Mouse (Mus musculus): ENCODE results near the gene Fgfr2.

Fgfr2 gene

DNA sequence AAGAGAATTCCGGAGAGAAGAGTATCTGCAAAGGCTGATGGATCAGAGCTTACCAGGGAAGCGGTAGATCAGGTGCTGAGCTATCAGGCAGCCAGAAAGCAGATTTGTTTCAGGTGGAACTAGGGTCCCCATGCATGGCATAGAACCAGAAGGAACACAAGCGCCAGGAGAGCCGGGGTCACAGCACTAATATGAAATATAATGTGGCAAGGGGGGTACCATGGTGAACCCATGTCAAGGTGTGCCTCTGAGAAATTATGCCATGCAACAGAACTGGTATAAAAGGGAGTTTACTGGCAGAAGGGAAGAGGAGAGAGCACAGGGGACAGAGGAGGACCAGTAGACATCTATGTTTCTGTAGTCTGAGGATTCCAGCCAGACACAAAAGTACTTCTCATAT is 2188.5 kb downstream of the Fgfr2 start:
- DNase-seq (ENCODE audit: low read depth, low spot score) = no peak

DNA sequence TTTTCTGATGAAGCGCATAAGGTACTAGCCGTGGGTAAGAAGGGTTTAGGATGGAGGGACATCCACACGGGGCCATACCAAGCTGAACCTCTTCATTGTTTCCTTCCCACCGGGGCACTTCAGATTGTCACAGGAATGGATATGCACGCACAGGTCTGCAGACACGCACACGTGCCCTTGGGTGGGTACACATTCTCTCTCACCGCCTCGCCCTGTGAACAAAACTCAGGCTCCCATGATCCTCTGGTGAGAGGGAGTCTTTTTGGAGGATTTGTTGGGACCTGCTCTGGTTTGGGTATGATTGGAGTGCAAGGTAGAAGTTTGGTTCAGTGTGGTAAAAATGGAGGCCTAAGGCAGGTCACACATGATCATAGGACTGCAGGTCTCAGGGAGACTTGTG is 2190.2 kb downstream of the Fgfr2 start:
- no peak for DNase-seq (ENCODE audit: low read depth, low spot score)

DNA sequence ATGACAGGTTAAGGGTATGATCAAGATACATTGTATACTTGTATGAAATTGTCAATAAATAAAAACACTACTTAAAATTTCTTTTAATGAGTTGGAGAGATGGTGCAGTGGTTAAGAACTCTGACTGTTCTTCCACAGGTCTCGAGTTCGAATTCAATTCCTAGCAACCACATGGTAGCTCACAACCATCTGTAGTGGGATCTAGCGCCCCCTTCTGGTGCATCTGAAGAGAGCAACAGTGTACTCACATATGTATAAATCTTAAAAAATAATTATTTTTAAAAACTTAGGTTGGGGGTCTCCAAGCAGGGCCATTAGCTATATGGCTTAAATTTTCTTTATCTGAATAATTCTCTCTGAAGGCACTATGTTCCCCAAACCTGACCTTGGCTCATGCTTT is 2192.7 kb downstream of the Fgfr2 start:
- DNase-seq (ENCODE audit: low read depth, low spot score) = no peak

DNA sequence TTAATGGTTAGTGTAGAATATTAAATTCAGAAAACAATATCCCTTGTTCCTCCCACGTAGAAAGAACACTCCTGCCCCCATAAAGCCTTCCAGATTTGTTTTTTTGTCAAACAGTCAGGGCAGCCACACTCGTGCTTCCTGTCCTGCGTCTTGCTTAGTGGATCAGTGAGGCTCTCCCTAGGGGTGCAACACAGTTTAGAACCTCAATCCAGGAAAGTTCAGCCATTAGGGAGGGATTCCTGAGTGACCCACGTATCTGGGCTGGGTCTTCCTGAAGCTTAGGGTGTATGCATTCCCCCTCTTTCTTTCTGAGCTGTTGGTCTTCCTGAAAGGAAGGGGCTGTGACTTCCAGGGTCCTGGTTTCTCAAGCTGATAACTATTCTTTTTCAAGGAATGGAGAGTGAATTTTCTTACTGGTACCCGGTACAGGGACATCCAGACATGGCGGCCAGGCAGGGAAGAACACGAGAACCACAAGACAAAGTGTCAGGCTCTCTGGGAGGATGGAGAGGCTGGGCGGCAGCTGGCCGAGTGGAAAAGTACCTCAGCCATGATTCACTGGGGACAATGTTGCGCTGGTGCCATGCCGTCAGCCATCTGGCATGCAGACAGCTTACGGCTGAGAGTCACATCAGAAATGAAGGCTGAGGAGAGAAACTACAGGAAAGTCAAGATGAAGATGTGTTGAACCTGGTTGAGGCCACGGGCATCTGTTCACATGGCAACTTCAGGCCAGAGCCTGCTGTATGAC is 2200.0 kb downstream of the Fgfr2 start:
- DNase-seq (ENCODE audit: low read depth, low spot score) = no peak

DNA sequence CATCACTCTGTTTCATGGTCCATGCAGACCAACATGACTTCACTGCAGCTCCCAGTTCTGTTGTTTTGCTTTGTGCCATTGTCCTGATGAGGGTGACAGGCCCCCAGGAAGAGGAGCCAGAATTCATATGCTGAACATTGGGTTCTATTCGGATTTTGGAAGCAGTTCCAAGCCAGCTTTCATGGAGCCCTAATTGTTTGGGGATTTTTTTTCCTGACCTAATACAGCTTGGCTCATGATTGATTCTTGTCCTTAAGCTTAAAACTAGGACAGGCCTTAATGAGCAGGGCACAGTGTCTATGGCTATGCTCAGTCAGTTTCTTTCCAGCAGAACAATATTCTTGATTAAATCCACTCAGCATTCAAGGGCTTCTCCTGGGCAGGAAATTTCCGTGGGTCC is 2204.9 kb downstream of the Fgfr2 start:
- no peak for DNase-seq (ENCODE audit: low read depth, low spot score)

DNA sequence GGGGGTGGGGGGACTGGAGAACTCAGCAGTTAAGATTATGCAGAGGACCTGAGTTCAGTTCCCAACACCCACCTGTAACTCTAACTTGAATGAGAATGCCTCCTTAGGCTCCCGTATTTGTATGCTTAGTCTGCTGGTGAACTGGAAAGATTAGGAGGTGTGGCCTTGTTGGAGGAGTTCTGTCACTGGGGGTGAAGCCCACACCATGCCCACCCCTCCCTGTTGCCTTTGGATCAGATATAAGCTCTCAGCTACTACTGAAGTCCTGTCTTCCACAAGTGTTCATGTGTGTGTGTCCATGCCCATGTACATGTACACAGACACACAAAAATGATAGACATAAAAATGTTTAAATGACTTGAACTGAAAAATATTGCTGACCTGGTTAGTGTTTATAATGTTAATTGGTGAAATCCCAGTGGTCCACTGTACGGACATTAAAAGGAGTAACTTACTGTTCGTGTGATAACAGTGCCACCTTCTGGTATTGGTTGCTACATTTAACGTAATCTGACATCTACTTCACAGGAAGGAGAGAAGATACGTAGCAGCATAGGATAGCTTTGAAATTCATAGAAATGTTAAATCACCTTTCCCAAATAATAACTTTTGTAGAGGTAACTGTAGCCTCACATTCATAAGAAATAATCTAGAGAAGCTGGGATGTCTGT is 2208.3 kb downstream of the Fgfr2 start:
- no peak for DNase-seq (ENCODE audit: low read depth, low spot score)

DNA sequence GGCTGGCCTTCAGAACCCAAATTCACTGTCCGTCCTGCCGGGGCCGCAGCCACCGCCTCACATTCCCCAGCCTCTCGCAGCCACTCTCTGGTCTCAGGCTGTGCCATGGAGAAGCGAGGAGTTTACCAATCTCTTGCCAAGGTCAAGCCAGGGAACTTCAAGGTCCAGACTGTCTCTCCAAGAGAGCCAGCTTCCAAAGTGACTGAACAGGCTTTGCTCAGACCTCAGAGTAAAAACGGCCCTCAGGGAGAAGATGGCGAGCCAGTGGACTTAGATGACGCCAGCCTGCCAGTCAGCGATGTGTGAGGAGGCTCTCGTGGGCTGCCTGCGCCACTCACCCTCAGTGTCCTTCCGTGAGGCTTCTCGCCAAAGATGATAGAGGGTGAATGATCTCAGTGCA is 2212.3 kb downstream of the Fgfr2 start:
- DNase-seq (ENCODE audit: low read depth, low spot score) = no peak

DNA sequence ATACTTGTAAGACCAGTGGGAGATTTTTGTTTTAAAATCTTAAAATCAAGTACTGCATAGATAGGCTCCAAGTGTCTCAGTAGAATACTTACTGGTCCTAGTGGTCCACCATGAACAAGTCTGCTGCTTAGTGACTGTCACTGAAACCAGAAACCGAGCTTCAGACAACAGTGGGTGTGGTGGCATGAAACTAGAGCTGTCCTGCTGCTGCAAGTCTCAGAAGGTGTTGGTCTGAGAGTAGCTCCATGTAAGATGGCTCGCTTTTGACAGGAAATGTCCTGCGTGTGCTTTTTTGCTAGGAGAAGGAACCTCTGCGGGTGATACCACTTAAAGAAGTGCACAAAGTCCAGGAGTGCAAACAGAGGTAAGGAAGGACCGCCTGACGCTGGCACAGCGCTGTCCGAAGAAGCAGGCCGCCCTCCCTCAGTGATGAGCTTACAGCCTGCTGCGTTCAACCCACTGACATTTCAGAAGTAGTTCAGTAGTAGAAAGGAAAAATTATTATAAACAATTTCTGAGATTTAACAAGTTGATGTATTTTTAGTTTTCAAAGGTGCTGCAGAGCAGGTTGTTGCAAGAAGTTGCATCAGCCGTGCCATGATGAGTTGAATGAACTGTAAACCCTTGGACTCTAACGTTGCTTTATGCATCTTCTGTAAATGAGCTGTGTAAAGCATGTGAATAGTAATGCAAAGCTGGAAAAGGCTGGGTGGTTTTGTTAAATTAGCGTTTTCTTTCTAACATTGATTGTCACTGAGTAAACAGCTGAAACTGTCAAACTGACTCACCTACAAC is 2218.4 kb downstream of the Fgfr2 start:
- DNase-seq (ENCODE audit: low read depth, low spot score) = no peak

DNA sequence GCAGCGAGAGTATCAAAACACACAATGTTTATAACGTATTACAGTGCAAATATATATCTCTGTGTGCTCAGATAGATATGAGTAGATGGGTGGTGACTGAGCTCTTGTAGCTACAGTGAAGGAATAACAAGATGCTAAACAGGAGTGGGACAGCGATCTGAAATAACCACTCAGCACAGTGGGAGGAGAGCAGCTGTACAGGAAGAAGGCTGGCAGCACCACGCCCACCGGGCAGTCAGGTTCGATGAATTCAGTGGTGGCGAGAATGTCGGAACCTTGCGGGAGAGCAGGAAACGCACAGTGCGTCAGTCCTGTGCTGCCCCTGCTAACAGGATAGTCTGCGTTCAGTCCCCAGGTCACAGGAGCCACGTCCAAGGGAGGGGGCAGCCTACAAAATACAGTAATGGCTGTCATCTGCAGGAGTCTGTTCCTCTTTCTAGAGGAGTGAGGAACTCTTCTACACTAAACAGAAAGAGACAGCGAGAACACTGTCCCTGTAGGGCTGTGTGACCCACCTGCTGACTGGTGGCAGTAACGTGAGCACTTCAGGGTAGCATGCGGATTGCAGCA is 2219.6 kb downstream of the Fgfr2 start:
- no peak for DNase-seq (ENCODE audit: low read depth, low spot score)

DNA sequence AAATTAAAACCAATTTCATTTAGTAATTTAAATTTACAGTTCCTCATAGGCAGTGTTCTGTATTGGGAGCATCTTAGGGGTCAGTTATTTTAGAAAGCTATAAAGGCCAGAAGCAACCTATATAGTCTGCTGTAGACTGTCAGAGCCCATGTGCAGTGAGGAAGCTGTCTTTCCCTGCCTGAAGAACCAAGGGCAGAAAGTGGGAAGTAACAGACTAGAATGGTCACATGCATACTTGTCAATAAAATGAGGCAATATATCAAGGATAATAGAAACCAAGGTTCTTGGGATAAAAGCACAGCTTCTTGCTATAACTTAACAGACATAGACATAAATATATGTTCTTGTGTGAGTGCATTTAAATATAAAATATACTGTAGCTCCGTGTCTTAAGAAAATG is 2220.2 kb downstream of the Fgfr2 start:
- DNase-seq (ENCODE audit: low read depth, low spot score) = no peak

DNA sequence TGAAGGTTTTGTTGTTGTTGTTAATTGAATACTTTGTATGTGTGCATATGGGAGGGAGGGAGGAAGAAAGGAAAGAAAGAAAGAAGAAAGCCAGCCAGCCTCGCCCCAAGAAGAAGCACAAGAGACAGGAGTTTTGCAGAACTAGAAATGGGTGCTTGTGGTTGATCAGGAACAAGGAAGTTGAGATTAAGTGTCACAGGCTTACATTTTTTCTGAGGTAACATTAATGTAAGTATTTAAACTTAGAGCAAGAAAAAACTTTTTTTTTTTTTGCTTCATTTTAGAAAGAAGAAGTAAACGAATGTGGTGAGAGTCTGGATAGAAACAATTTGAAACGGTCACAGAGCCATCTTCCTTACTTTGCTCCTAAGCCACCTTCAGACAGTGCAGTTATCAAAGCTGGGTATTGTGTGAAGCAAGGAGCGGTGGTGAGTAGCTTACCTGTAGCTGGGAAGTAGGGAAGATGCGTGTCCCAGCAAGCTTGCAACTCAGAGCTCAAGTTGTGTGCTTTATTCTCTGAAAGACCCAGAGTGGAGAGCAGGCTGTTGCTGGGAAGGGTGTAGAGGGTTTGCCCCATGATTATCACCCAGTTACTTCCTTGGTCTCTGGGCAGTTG is 2222.8 kb downstream of the Fgfr2 start:
- no peak for DNase-seq (ENCODE audit: low read depth, low spot score)

DNA sequence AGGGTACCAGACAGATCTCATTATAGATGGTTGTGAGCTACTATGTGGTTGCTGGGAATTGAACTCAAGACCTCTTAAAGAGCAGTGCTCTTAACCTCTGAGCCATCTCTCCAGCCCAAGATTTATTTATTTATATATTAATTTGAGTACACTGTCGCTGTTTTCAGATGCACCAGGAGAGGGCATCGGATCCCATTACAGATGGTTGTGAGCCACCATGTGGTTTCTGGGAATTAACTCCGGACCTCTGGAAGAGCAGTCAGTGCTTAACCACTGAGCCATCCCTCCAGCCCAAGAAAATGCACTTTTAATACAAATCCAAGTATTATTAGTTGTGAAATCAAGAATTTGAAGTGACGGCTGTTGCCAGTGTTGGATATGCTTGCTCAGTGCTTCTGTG is 2224.8 kb downstream of the Fgfr2 start:
- DNase-seq (ENCODE audit: low read depth, low spot score) = no peak

DNA sequence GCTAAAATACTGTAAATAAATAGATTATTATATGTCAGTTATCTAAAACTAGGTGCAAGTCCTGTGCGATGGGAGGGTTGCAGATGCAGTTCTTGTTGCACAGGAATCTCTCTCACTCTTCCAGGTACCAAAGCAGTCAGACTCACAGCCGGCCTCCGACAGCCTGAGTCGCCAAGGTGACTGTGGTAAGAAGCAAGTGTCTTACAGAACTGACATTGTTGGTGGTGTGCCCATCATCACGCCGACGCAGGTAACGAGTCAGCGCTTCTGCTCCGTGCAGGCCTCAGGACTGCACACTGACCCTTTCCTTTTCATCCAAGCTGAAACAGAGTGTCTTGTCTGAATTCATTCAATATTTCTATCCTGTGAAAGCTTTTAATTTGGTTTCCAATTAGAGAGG is 2225.9 kb downstream of the Fgfr2 start:
- DNase-seq (ENCODE audit: low read depth, low spot score) = no peak

DNA sequence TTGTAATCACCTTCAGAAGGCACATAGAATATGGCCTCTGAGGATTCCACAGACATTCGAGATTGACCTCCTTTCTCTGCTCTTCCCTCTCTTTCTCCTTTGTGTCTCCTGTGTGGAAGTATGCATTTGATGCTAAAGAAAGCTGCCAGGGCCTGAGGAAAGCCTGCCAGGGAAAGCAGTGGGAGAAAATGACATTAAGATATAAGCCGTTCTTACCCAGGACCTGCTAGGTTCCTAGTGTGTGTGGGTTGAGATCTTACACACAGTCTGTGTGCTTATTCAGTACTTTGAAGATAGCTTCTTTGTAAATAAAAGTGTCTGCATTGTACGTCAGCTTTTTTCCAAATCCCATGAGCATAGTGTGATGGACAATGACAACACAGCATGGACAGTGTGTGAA is 2227.1 kb downstream of the Fgfr2 start:
- DNase-seq (ENCODE audit: low read depth, low spot score) = no peak

DNA sequence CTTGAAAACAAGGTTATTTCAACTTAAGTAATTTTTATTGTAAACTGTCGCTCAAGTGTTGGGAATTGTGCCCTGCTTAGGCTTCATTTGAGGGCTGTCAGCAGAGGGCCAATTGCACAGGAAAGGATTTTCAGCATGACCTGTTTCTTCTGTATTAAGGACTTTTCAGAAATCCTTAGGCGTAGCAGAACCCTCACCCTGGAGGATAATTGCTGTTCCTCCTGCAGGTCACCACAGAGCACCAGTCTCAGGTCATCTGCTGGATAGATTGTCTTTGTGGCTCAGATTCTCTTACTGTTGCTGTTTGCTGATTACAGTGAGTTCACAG is 2227.6 kb downstream of the Fgfr2 start:
- DNase-seq (ENCODE audit: low read depth, low spot score) = no peak

DNA sequence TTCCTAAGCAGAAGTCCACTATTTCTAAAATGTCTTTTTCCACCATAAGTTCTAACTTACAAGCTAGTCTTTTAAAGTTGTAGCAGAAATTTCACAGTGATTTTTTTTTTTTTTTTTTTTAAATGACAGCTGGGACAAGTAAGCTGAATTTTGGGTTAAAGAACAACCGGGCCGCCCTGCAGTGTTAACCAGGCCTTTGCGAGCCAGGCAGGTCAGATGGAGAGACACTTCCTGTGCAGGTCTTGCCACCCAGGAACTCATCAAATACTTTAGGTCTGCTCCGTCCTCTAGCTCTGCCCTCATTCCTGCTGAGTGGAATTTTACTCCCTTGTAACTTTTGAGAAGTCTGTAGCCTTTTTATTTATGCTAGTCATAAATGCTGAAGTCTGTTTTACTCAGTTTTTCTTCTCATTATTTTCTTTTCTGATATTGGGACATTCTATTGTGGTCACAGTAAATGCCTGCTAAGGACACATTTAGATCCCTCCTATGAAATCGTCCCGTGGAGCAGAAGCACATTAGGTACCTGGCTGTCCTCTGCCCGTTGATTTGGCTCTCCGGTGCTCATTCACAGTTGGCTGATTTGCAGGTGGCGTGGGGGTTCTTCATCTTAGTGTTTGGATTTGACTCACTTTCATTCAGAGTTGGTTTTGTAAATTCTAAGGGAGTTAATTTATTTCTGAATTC is 2228.1 kb downstream of the Fgfr2 start:
- no peak for DNase-seq (ENCODE audit: low read depth, low spot score)

DNA sequence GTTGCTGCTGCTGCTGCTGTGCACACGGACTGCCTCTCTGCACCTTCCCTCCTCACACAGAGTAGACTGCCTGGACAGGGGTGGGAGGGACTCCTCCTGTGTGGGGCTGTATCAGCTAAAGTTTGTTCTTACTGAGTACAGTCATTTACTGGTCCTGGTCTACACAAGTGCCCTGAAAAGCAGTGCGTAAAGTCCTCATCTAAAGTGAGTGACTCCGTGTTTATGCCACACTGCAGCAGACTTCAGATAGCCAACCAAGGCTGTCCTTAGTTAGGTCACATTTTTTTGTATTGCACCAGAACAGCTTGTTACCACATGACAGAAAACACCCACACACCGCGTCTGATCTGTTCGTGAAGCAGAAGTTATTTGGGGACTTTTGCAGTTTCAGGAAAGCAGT is 2230.2 kb downstream of the Fgfr2 start:
- peak; percentile 34 for DNase-seq (ENCODE audit: low read depth, low spot score)

DNA sequence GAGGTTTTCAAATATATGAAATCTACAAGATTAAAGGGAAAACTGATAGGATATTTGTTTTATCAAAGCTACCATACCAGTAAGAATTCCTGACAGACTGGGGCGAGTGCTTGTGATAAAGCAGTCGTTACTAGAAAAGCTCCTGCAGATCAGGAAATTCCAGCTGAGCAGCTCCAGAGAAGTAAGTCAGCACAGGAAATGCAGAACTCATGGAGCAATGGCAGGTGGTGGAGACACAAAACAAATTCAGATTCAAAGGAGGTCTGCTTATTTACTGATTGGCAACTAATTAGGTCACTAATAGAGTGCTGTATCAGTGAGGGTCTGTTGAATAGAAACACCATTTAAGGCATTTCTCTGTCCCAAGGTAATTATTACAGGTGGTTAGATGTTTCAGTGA is 2232.3 kb downstream of the Fgfr2 start:
- no peak for DNase-seq (ENCODE audit: low read depth, low spot score)

DNA sequence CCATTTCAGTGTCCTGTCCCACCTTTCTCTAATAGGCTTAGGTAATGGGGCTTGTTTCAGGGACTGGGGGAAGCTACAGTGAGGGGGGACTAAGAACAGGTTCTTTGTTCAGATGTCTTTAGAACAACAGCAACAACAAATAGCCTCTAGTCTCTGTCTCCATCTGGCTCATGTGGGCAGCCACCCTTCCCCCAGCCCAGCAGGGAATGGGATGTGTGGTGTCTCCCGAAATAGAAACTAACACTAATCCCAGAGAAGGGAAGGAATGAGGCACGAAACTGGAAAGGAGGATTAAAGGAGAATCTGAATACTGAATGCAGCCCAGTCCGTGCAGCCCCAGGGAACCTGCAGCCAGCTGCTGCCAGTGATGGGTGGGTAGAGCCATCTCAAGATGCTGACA is 2235.2 kb downstream of the Fgfr2 start:
- DNase-seq (ENCODE audit: low read depth, low spot score) = no peak

DNA sequence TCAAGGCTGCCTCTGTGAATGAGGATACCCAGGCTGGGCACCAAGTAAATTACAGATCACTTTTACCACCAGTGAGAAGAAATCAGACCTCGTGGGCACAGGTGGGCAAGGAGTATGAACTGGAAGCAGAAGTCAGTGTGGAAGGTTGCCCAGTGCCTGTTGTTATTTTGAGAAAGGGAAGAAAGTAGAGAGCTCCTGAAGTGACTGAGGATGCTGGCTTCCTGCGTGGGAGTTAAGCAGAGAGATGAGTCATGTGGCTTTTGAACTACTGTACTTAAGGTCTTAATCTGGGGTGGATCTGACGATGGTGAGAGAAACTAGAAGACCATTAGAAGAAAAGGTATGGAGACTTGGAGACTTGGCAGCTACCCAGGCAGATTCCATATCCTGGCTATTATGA is 2236.9 kb downstream of the Fgfr2 start:
- no peak for DNase-seq (ENCODE audit: low read depth, low spot score)

DNA sequence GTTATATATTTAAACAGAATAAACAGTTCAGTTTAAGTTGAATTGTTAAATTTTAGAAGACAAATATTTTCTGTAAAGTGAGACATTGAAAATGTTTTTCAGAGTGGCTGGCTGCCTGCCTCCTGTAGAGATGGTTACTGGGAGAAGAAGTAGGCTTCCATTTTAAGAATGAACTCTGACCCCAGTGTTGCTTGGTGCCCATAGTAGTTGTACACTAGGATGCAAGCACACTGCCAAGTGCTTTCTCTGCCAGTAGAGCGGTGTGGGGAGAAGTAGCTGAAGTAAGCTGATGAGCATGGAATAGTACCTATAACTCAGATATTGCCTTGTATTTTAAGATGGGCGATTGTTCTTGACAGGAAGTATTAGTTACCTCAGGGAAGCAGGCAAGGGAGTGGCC is 2239.0 kb downstream of the Fgfr2 start:
- no peak for DNase-seq (ENCODE audit: low read depth, low spot score)

DNA sequence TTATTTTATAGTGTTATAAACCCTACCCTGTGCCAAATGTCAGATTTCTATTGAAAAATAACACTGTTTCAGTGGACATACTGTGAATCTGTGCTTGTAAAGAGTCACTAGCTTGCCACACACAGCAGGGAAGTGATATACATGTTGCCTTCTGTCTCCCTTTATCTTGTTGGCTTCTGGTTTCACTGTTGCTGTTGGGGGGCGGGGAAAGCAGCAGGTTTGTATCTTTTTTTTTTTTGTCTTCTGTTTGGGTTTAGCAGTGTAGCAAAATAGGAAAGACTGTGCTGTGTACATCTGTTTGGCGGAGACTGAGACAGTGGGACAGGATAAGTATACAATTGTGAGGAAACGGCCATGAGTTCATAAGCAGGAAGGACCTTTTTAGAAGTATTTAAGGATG is 2255.9 kb downstream of the Fgfr2 start:
- DNase-seq (ENCODE audit: low read depth, low spot score) = no peak
